Mouse (Mus musculus): Measurements from ENCODE around the gene Mfsd12.

The Mfsd12 gene

GRCm38 (mm10) chr10:81379809-81380378, 22.6 kb downstream of the Mfsd12 start:
- TF ChIP-seq GATA4 (IDR thresholded peaks at IDR 0.05; ENCODE audit: insufficient replicate concordance, low read length): no peak

GRCm38 (mm10) chr10:81382039-81382438, 24.7 kb downstream of the Mfsd12 start:
- no peak for TF ChIP-seq GATA4 (IDR thresholded peaks at IDR 0.05; ENCODE audit: insufficient replicate concordance, low read length)

- TF ChIP-seq GATA4 (IDR thresholded peaks at IDR 0.05; ENCODE audit: insufficient replicate concordance, low read length): no peak
These were observed 26.7 kb downstream of the Mfsd12 start, which contains the start of the genes Dohh and Gm48551 for GRCm38 (mm10) chr10:81383802-81384604. Gene Dohh (plus strand): TSS chr10:81384428. Gene Gm48551 (plus strand): TSS chr10:81384466.

- TF ChIP-seq GATA4 (IDR thresholded peaks at IDR 0.05; ENCODE audit: insufficient replicate concordance, low read length): no peak
These were observed 27.3 kb downstream of the Mfsd12 start for GRCm38 (mm10) chr10:81384605-81384982.

- no peak for TF ChIP-seq GATA4 (IDR thresholded peaks at IDR 0.05; ENCODE audit: insufficient replicate concordance, low read length)
These were observed 28.5 kb downstream of the Mfsd12 start for GRCm38 (mm10) chr10:81385603-81386306.

GRCm38 (mm10) chr10:81387716-81388115, 30.4 kb downstream of the Mfsd12 start:
- no peak for TF ChIP-seq GATA4 (IDR thresholded peaks at IDR 0.05; ENCODE audit: insufficient replicate concordance, low read length)

GRCm38 (mm10) chr10:81388505-81389055, 31.3 kb downstream of the Mfsd12 start, which contains the start of gene Gm48552:
Gene Gm48552 (plus strand): TSS chr10:81389005.
- no peak for TF ChIP-seq GATA4 (IDR thresholded peaks at IDR 0.05; ENCODE audit: insufficient replicate concordance, low read length)

GRCm38 (mm10) chr10:81389373-81389772, 32.1 kb downstream of the Mfsd12 start:
- no peak for TF ChIP-seq GATA4 (IDR thresholded peaks at IDR 0.05; ENCODE audit: insufficient replicate concordance, low read length)

GRCm38 (mm10) chr10:81389801-81390677, 32.7 kb downstream of the Mfsd12 start:
- TF ChIP-seq GATA4 (IDR thresholded peaks at IDR 0.05; ENCODE audit: insufficient replicate concordance, low read length): no peak

GRCm38 (mm10) chr10:81390678-81390965, 33.3 kb downstream of the Mfsd12 start:
- TF ChIP-seq GATA4 (IDR thresholded peaks at IDR 0.05; ENCODE audit: insufficient replicate concordance, low read length): no peak

GRCm38 (mm10) chr10:81392270-81392669, 35.0 kb downstream of the Mfsd12 start:
- TF ChIP-seq GATA4 (IDR thresholded peaks at IDR 0.05; ENCODE audit: insufficient replicate concordance, low read length): no peak

GRCm38 (mm10) chr10:81392781-81393185, 35.5 kb downstream of the Mfsd12 start, which contains the start of gene Smim24:
Gene Smim24 (plus strand): TSS chr10:81393051.
- TF ChIP-seq GATA4 (IDR thresholded peaks at IDR 0.05; ENCODE audit: insufficient replicate concordance, low read length): no peak

GRCm38 (mm10) chr10:81393456-81394063, 36.3 kb downstream of the Mfsd12 start:
- TF ChIP-seq GATA4 (IDR thresholded peaks at IDR 0.05; ENCODE audit: insufficient replicate concordance, low read length): no peak

GRCm38 (mm10) chr10:81395127-81395526, 37.8 kb downstream of the Mfsd12 start:
- TF ChIP-seq GATA4 (IDR thresholded peaks at IDR 0.05; ENCODE audit: insufficient replicate concordance, low read length): no peak
